Mouse (Mus musculus) ovary, postnatal 36 days (tissue): ENCODE results near the gene G3bp2.
"Not testable (repeated sequence)": the region's sequence is repeated elsewhere in the genome, so short reads cannot be mapped to it uniquely, and the experiment has no call there.

Source experiments
- DNase-seq: peaks from one replicate; pipeline ENCODE4 v3.0.0; 2022; ENCODE audit warnings: low spot score, mixed read lengths

Gene G3bp2

GRCm38 (mm10) chr5:92083417-92084038 lies at the start of gene G3bp2:
G3bp2 (minus strand) TSS chr5:92083719.
- peak; percentile 98 for DNase-seq

- not testable (repeated sequence) for DNase-seq
These were observed 49.5 kb upstream of the G3bp2 start for GRCm38 (mm10) chr5:92133006-92133405.

- no peak for DNase-seq
These were observed 48.6 kb upstream of the G3bp2 start for GRCm38 (mm10) chr5:92132127-92132526.

- no peak for DNase-seq
These were observed 46.6 kb upstream of the G3bp2 start for GRCm38 (mm10) chr5:92130040-92130682.

GRCm38 (mm10) chr5:92129321-92129768 lies 45.8 kb upstream of the G3bp2 start:
- DNase-seq, result no peak

- peak; percentile 29 for DNase-seq
These were observed 45.1 kb upstream of the G3bp2 start for GRCm38 (mm10) chr5:92128570-92128969.

- DNase-seq, result no peak
These were observed 44.2 kb upstream of the G3bp2 start for GRCm38 (mm10) chr5:92127751-92128150.

GRCm38 (mm10) chr5:92127141-92127625 lies 43.7 kb upstream of the G3bp2 start:
- DNase-seq, result no peak

GRCm38 (mm10) chr5:92125446-92125845 lies 41.9 kb upstream of the G3bp2 start:
- no peak for DNase-seq

- no peak for DNase-seq
These were observed 38.1 kb upstream of the G3bp2 start for GRCm38 (mm10) chr5:92121636-92122035.

GRCm38 (mm10) chr5:92117823-92118403 lies 34.4 kb upstream of the G3bp2 start:
- peak; percentile 47 for DNase-seq

- no peak for DNase-seq
These were observed 31.4 kb upstream of the G3bp2 start for GRCm38 (mm10) chr5:92114939-92115338.

- DNase-seq, result no peak
These were observed 30.7 kb upstream of the G3bp2 start for GRCm38 (mm10) chr5:92114223-92114622.

- no peak for DNase-seq
These were observed 30.0 kb upstream of the G3bp2 start for GRCm38 (mm10) chr5:92113484-92113883.

GRCm38 (mm10) chr5:92112585-92112984 lies 29.1 kb upstream of the G3bp2 start:
- no peak for DNase-seq

- no peak for DNase-seq
These were observed 28.7 kb upstream of the G3bp2 start for GRCm38 (mm10) chr5:92112175-92112574.

GRCm38 (mm10) chr5:92110818-92111355 lies 27.4 kb upstream of the G3bp2 start:
- peak; percentile 51 for DNase-seq

- DNase-seq, result no peak
These were observed 23.8 kb upstream of the G3bp2 start for GRCm38 (mm10) chr5:92107282-92107681.

GRCm38 (mm10) chr5:92106327-92107125 lies 23.0 kb upstream of the G3bp2 start:
- no peak for DNase-seq

- no peak for DNase-seq
These were observed 20.4 kb upstream of the G3bp2 start for GRCm38 (mm10) chr5:92103816-92104415.

- DNase-seq, result no peak
These were observed 19.5 kb upstream of the G3bp2 start for GRCm38 (mm10) chr5:92103062-92103461.

GRCm38 (mm10) chr5:92101601-92102000 lies 18.1 kb upstream of the G3bp2 start:
- DNase-seq, result no peak
